Mouse (Mus musculus) kidney, adult 9 months (tissue): Measurements from ENCODE around the gene Dgkg.

ENCODE experiments used
- DNase-seq: peaks from one replicate; pipeline ENCODE4 v3.0.0; 2022

The Dgkg gene

GRCm38 (mm10) chr16:22656533-22657444, at the start of gene Dgkg:
Gene Dgkg (minus strand): TSS chr16:22657221.
- DNase-seq = peak; percentile 23

GRCm38 (mm10) chr16:22704946-22705345, 47.9 kb upstream of the Dgkg start:
- DNase-seq = no peak

GRCm38 (mm10) chr16:22704136-22704535, 47.1 kb upstream of the Dgkg start:
- no peak for DNase-seq

GRCm38 (mm10) chr16:22698846-22699760, 42.1 kb upstream of the Dgkg start:
- DNase-seq = peak; percentile 95

- DNase-seq = peak; percentile 73
Observed at GRCm38 (mm10) chr16:22698101-22698500, 41.1 kb upstream of the Dgkg start.

GRCm38 (mm10) chr16:22689622-22690021, 32.6 kb upstream of the Dgkg start:
- DNase-seq = no peak

GRCm38 (mm10) chr16:22687711-22688230, 30.8 kb upstream of the Dgkg start:
- no peak for DNase-seq

DNA sequence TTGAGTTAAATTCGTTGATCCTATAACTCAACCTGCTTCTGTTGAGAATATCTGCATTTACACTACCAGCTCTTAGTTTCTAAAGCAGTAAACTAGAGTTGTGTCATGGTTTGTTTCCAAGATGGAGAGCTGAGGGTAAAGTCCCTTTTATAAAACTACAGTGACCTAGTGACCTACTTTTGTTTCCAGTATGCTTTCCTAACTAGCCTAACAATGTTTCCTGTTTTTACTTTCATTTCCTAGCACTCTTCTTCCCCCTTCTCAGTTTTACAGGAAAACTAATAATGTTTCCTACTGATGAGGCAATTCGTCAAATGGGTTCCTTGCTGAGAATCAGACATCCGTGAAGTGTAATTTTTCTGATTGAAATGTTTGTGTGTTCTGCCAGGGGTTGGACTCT, 26.6 kb upstream of the Dgkg start:
- DNase-seq = no peak

DNA sequence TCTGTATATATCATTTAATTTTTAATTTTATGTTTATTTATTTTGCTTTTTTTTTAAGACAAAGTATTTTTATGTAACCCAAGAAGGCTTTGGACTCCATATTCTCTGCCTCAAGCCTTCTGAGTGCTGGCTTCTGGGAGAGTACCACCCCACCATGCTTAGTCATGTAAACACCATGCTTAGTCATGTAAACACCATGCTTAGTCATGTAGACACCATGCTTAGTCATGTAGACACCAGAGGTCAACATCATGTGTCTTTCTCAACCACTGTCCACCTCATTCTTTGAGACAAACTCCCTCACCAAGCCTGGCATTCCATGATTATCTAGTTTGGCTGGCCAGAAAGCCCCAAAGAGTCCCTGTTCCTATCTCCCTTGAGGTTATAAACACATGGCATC, 25.7 kb upstream of the Dgkg start:
- DNase-seq = no peak

GRCm38 (mm10) chr16:22679641-22680040, 22.6 kb upstream of the Dgkg start:
- DNase-seq = no peak

GRCm38 (mm10) chr16:22674636-22675035, 17.6 kb upstream of the Dgkg start:
- no peak for DNase-seq

DNA sequence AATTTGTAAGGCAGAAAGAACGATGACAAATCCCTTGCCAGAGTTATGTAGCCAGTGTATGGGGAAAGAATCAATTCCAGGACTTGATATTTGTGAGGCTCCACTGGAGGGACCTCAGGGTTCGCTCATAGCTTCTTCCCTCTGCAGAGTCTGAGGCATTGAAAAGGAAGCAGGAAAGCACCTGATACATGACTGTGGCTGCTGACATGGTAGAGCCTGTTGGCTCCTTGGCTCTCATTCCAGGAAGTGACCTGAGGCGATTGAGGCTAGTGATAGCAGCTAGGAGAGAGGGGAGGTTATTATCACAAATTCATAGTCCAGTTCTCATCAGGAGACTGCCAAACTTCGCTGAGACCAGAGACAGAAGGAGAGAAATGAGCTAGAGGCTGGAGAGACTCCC, 17.1 kb upstream of the Dgkg start:
- DNase-seq = no peak

DNA sequence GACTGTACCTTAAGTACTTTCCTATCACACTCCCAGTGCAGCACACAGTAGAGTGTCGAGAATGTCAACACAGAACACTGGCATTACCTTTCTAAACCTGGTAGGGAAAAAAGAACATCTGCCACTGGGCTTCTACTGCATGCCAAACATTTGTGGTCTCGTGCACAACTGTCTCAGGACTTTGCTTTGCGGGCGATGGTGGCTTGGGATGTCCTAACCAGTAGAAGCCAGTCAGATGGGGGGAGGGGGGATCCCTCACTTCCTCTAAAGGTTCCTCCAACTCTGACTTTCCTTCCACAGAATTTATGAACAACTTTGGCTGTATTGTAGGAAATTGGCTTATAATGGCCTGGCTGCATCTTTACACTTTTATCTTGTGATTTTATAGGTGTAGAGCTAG, 7.0 kb upstream of the Dgkg start:
- no peak for DNase-seq

GRCm38 (mm10) chr16:22663136-22663535, 6.1 kb upstream of the Dgkg start:
- peak; percentile 91 for DNase-seq

- no peak for DNase-seq
Observed at GRCm38 (mm10) chr16:22661076-22661475, 4.1 kb upstream of the Dgkg start.

DNA sequence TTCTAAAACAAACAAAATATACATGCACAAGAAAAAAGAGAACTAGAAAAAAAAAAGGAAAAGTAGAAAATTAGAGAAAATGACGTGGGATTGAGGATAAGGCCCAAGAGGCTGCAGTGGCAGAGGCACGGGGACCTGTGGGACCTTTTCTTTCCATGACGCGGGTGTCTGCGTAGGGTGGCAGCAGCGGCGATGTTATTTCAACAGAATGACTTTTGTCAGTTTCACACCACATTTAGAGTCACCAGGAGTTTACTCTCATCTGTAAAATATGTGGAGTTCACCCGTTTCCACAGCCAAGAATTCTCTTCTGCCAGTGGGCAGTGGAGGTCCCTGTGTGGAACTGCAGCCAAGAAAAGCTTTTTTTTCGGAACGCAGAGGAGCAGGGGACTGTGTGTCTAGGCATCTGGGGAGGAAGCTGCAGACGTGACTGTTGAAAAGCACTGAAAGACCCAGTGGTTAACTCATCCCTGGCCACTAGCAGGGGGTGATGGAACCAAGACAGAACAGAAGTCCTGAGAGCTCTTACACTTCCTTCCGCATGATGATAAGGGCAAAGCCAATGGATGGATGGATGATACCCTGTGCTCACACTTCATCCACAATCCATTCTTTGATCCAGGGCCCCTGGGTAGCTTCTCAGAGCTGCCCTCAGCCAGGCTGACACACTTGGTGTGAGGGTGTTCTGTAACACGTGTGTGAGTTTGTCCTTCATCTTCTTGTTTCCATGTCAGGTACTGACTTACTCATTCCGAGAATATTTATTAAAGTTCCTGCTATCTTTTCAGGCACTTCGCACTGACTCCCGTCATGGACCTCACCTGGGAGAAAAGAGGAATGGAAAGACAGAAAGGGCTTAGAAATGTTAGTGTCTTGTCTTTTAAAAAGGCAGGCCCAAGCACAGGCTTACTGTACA, 1.1 kb upstream of the Dgkg start:
- no peak for DNase-seq

- no peak for DNase-seq
Observed at GRCm38 (mm10) chr16:22655812-22656211, 1.2 kb downstream of the Dgkg start.

- DNase-seq = no peak
Observed at GRCm38 (mm10) chr16:22655223-22655622, 1.8 kb downstream of the Dgkg start.

DNA sequence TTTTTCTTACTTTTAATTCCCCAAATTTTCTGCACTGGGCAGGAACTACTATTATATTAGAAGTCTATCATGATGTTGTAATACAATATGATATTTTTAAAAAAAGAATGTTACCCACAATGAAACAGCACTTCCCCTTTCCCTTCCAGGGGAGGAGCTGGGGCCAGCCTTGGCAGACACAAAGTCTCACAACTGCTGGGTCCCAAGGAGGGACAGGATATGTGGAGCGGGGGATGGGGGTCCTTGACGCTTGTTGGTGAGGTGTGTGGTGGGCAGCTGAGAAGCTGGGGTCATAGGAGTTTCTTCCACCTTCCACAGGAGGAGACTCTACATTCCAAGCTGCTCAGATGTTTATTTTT, 2.6 kb downstream of the Dgkg start:
- DNase-seq = no peak

DNA sequence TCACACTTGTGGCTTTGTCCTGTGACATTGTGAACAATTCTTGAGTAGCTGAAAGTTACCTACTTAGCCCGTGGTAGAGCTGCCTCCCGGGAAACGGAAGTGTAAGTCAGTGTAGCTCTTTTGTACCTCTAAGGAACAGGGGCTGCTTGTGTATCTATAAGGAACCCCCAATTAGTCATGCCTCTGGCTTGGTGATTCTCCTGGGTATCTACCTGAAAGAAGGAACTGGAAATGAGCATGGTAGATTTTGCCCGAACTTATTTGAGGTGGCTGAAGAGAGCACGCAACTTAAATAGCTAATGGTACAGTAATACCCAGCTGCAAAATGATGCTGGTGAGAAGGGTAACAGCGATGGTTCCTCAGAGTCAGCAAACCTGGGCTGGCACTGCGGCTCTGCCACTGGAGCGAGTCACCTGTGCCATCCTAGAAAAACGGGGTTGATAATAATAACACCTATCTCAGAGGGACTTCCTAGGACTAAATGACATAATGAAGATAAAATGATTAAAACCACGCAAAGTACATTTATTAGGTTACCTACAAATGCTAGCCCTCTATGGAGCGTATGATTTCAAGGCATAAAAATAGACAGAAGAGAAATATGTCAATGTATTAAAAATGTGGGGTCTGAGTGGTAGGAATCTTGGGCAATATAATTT, 3.1 kb downstream of the Dgkg start:
- DNase-seq = no peak

DNA sequence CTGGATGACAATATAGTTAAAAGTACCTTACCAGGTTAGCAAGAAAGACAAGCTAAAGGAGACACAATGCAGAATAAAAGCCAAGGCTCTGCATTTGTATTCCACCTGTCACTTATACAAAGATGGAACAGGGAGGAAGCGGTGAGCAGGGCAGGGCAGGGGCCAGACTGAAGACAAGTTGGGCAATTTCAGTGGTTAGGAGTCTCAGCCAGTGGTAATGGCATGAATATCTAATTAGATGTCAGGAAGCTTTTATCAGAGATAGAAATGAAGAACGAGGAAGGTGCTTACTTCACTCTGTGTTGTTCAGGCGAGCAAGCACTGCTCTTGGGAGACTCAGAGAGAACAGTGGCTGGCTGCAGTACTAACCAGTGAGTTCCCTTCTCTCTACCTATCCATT, 5.8 kb downstream of the Dgkg start:
- DNase-seq = no peak

GRCm38 (mm10) chr16:22645256-22645655, 11.8 kb downstream of the Dgkg start:
- no peak for DNase-seq
